Mouse (Mus musculus) CH12.LX (cell line): ENCODE data around the gene Cdc42ep5. TPM values are rescaled to one million over a fixed set of nuclear protein-coding genes. Genes with fewer than 3 reads are reported as not detected.

Experiments
- DNase-seq: peaks from one replicate; pipeline ENCODE4 v3.0.0-alpha.2; 2013; ENCODE audit errors: extremely low read depth
- H3K27ac ChIP-seq: 2 replicates; pipeline ENCODE4 v1.5.1; 2012; ENCODE audit warnings: low read depth, mild to moderate bottlenecking, control low read depth, moderate library complexity; ENCODE audit not compliant: insufficient read depth
- H3K27me3 ChIP-seq: replicated peaks from 2 replicates; pipeline ENCODE3; 2012; ENCODE audit warnings: inconsistent platforms
- H3K36me3 ChIP-seq, 2 experiments: replicated peaks in 1 of 2; 2 replicates each; pipeline versions ENCODE3 to v1.6.1; 2012; ENCODE audit warnings: inconsistent platforms in 1 of 2, low read length in 1 of 2, mild to moderate bottlenecking in 1 of 2, mixed read lengths in 1 of 2, moderate library complexity in 1 of 2; ENCODE audit not compliant: control insufficient read depth in 1 of 2, insufficient read depth in 1 of 2
- H3K4me1 ChIP-seq, 2 experiments: 2 replicates each; pipeline ENCODE4 v1.6.1; 2012; ENCODE audit warnings: inconsistent platforms in 1 of 2, moderate library complexity in 1 of 2; ENCODE audit not compliant: insufficient read depth in 2 of 2, control insufficient read depth in 1 of 2
- H3K4me2 ChIP-seq: 2 replicates; pipeline ENCODE4 v1.6.1; 2012; ENCODE audit warnings: low read depth, mild to moderate bottlenecking, control low read depth; ENCODE audit not compliant: poor library complexity, insufficient read depth, severe bottlenecking
- H3K4me3 ChIP-seq, 3 experiments: fragments of 150-350 bp in 1 of 3; sonication (generic) in 1 of 3; replicated peaks in 1 of 3; 2 replicates each; pipeline versions ENCODE3 to v1.5.1; 2011 to 2012; ENCODE audit warnings: low read depth in 2 of 3, low read length in 2 of 3, mild to moderate bottlenecking in 2 of 3, moderate library complexity in 2 of 3, control low read depth in 1 of 3, improper control_type of control experiment in 1 of 3, inconsistent platforms in 1 of 3, mixed read lengths in 1 of 3; ENCODE audit not compliant: poor library complexity in 1 of 3
- H3K79me2 ChIP-seq: replicated peaks from 2 replicates; pipeline ENCODE4 v1.6.1; 2012; ENCODE audit warnings: mild to moderate bottlenecking, moderate library complexity; ENCODE audit not compliant: control insufficient read depth, poor library complexity, insufficient read depth, severe bottlenecking; ENCODE audit errors: extremely low read depth
- H3K9ac ChIP-seq: 2 replicates; pipeline ENCODE4 v1.6.1; 2012; ENCODE audit warnings: low read depth, mild to moderate bottlenecking, control low read depth, moderate library complexity; ENCODE audit not compliant: insufficient read depth
- H3K9me3 ChIP-seq: replicated peaks from 2 replicates; pipeline ENCODE3; 2012; ENCODE audit warnings: low read length, inconsistent platforms, mixed read lengths
- BHLHE40 ChIP-seq: IDR thresholded peaks from 2 replicates; pipeline ENCODE4 v1.6.1; 2011; ENCODE audit warnings: mild to moderate bottlenecking, low read depth, low read length, improper control_type of control experiment
- CHD2 ChIP-seq: IDR thresholded peaks from 2 replicates; pipeline ENCODE4 v1.6.1; 2011; ENCODE audit warnings: low read length, improper control_type of control experiment
- E2F4 ChIP-seq: IDR thresholded peaks from 2 replicates; pipeline ENCODE4 v1.6.1; 2011; ENCODE audit warnings: low read depth, low read length, improper control_type of control experiment; ENCODE audit not compliant: insufficient replicate concordance
- ELF1 ChIP-seq: IDR thresholded peaks from 2 replicates; pipeline ENCODE4 v1.6.1; 2014; ENCODE audit warnings: low read depth, mild to moderate bottlenecking, inconsistent platforms, low read length, improper control_type of control experiment
- HCFC1 ChIP-seq: IDR thresholded peaks from 2 replicates; pipeline ENCODE4 v1.6.1; 2012; ENCODE audit warnings: low read depth, mild to moderate bottlenecking, inconsistent platforms, low read length, improper control_type of control experiment
- JUND ChIP-seq: conservative IDR thresholded peaks from 2 replicates; pipeline ENCODE4 v1.6.1; 2011; ENCODE audit warnings: low read depth, low read length, improper control_type of control experiment
- MAFK ChIP-seq: IDR thresholded peaks from 2 replicates; pipeline ENCODE4 v1.6.1; 2011; ENCODE audit warnings: low read length, improper control_type of control experiment; ENCODE audit not compliant: insufficient replicate concordance
- MAX ChIP-seq: IDR thresholded peaks from 2 replicates; pipeline ENCODE4 v1.6.1; 2011; ENCODE audit warnings: low read length, improper control_type of control experiment
- MAZ ChIP-seq: IDR thresholded peaks from 2 replicates; pipeline ENCODE4 v1.6.1; 2012; ENCODE audit warnings: low read depth, mild to moderate bottlenecking, inconsistent platforms, low read length, improper control_type of control experiment, moderate library complexity
- MEF2A ChIP-seq: IDR thresholded peaks from 2 replicates; pipeline ENCODE4 v1.6.1; 2014; ENCODE audit warnings: low read depth, mild to moderate bottlenecking, inconsistent platforms, low read length, improper control_type of control experiment, borderline replicate concordance
- MXI1 ChIP-seq: IDR thresholded peaks from 2 replicates; pipeline ENCODE4 v1.6.1; 2011; ENCODE audit warnings: mild to moderate bottlenecking, low read depth, low read length, improper control_type of control experiment
- NRF1 ChIP-seq: IDR thresholded peaks from 2 replicates; pipeline ENCODE4 v1.6.1; 2014; ENCODE audit warnings: low read depth, mild to moderate bottlenecking, inconsistent platforms, low read length, improper control_type of control experiment, moderate library complexity
- POLR2A ChIP-seq: IDR thresholded peaks from 2 replicates; pipeline ENCODE4 v1.6.1; 2011; ENCODE audit warnings: low read depth, mild to moderate bottlenecking, improper control_type of control experiment, low read length
- RAD21 ChIP-seq: IDR thresholded peaks from 2 replicates; pipeline ENCODE4 v1.6.1; 2011; ENCODE audit warnings: low read depth, mild to moderate bottlenecking, low read length, improper control_type of control experiment, moderate library complexity
- SMC3 ChIP-seq: IDR thresholded peaks from 2 replicates; pipeline ENCODE4 v1.6.1; 2011; ENCODE audit warnings: low read depth, low read length, improper control_type of control experiment
- TBP ChIP-seq: conservative IDR thresholded peaks from 2 replicates; pipeline ENCODE4 v1.6.1; 2011; ENCODE audit warnings: low read depth, low read length, improper control_type of control experiment
- TCF12 ChIP-seq: IDR thresholded peaks from 2 replicates; pipeline ENCODE4 v1.6.1; 2014; ENCODE audit warnings: low read depth, mild to moderate bottlenecking, inconsistent platforms, low read length, improper control_type of control experiment
- UBTF ChIP-seq: IDR thresholded peaks from 2 replicates; pipeline ENCODE4 v1.6.1; 2012; ENCODE audit warnings: low read depth, mild to moderate bottlenecking, inconsistent platforms, low read length, improper control_type of control experiment, moderate library complexity
- USF1 ChIP-seq: IDR thresholded peaks from 2 replicates; pipeline ENCODE4 v1.6.1; 2014; ENCODE audit warnings: low read depth, mild to moderate bottlenecking, inconsistent platforms, low read length, improper control_type of control experiment
- USF2 ChIP-seq: conservative IDR thresholded peaks from 2 replicates; pipeline ENCODE4 v1.6.1; 2011; ENCODE audit warnings: low read depth, low read length, improper control_type of control experiment
- ZC3H11A ChIP-seq: IDR thresholded peaks from 2 replicates; pipeline ENCODE4 v1.6.1; 2012; ENCODE audit warnings: low read depth, mild to moderate bottlenecking, inconsistent platforms, low read length, improper control_type of control experiment
- ZMIZ1 ChIP-seq: IDR thresholded peaks from 2 replicates; pipeline ENCODE4 v1.6.1; 2012; ENCODE audit warnings: low read depth, mild to moderate bottlenecking, inconsistent platforms, low read length, improper control_type of control experiment
- ZNF384 ChIP-seq: IDR thresholded peaks from 2 replicates; pipeline ENCODE4 v1.6.1; 2012; ENCODE audit warnings: low read depth, low read length, improper control_type of control experiment, inconsistent platforms
- dilution Hi-C: fragments of 300-500 bp; cut with MboI; formaldehyde crosslinking; loops from 2 replicates; pipeline ENCODE4 v1.14.3; 2020; ENCODE audit warnings: low sequenced_read_pairs; ENCODE audit not compliant: extremely low pct_unique_long_range_greater_than_20kb, extremely low pct_ligation_motif_present
- in situ Hi-C: fragments of 300-500 bp; cut with MboI; formaldehyde crosslinking; loops from 3 replicates; pipeline ENCODE4 v1.14.3; 2019; ENCODE audit warnings: low sequenced_read_pairs, low pct_ligation_motif_present, low pct_unique_long_range_greater_than_20kb, mixed read lengths
- polyA plus RNA-seq: library from polyadenylated mRNA; unstranded; fragments of >175 nt; gene quantifications from 2 replicates; pipeline ENCODE4 v1.2.1, GENCODE M21; 2012; ENCODE audit warnings: low read depth; ENCODE audit not compliant: insufficient read length
- total RNA-seq, 2 experiments: library from RNA; depleted of rRNA; stranded (reverse); fragments of 300-350 nt in 1 of 2; fragments of >200 nt in 1 of 2; gene quantifications; 2 replicates each; pipeline ENCODE4 v1.2.3; 2012 to 2014

Cdc42ep5 gene
- total and polyA plus RNA-seq, 3 experiments = 1.4 to 4.2 (median 2.1) TPM

- dilution Hi-C loops = no loop called here
- Histone ChIP-seq H3K9me3 (no peaks in the 10 kb centered on the region), H3K27me3 (no peaks in the 10 kb centered on the region), H3K79me2 (no peaks in the 10 kb centered on the region), H3K4me1 (peaks cover 10 to 20% of the 10 kb centered on the region in 2 experiments), H3K9ac (no peak overlapping the region), H3K36me3 (no peaks in the 10 kb centered on the region), H3K27ac (no peak overlapping the region)
- in situ Hi-C loops = no loop called here
- TF ChIP-seq MAZ (no peak), HCFC1 (no peak), ZC3H11A (no peak), ELF1 (no peak), NRF1 (no peak), MAX (no peak), SMC3 (no peak), ZMIZ1 (no peak)
- TF ChIP-seq, all 38 proteins: peak for 0
- no peak for DNase-seq
- no peak overlapping the region for H3K4me2 ChIP-seq
- H3K4me3 ChIP-seq = no peak overlapping the region
Measured at GRCm38 (mm10) chr7:4154976-4155375, 9.7 kb downstream of the Cdc42ep5 start.

- no peak for DNase-seq
- Histone ChIP-seq H3K27me3 (no peaks in the 10 kb centered on the region), H3K79me2 (no peaks in the 10 kb centered on the region), H3K4me3 (no peak overlapping the region), H3K9me3 (no peaks in the 10 kb centered on the region), H3K36me3 (no peaks in the 10 kb centered on the region), H3K4me1 (peaks cover 10 to 20% of the 10 kb centered on the region in 2 experiments), H3K9ac (no peak overlapping the region), H3K4me2 (no peak overlapping the region), H3K27ac (no peak overlapping the region)
- TF ChIP-seq MEF2A (no peak), BHLHE40 (no peak), ZC3H11A (no peak), MXI1 (no peak), TCF12 (no peak), SMC3 (no peak), MAX (no peak), POLR2A (no peak), E2F4 (no peak), UBTF (no peak), USF1 (no peak), ZNF384 (no peak), MAFK (no peak), JUND (no peak), ELF1 (no peak), TBP (no peak), CHD2 (no peak), RAD21 (no peak), NRF1 (no peak), USF2 (no peak)
- dilution Hi-C loops = no loop called here
- in situ Hi-C loops = no loop called here
Measured at GRCm38 (mm10) chr7:4154356-4154755, 10.3 kb downstream of the Cdc42ep5 start.
